Mouse (Mus musculus) liver, postnatal 0 days (tissue): ENCODE measurements at regions not wholly inside any gene's neighbourhood (a gene's known extent, or its start where the extent isn't known, plus 50 kb on each side); places are given as distances from the start of the nearest gene placed in this dataset.

Experiments
- CTCF ChIP-seq: sonication (generic); IDR thresholded peaks from 2 replicates; pipeline ENCODE4 v1.5.1; 2016; ENCODE audit warnings: antibody characterized with exemption, low read depth
- EP300 ChIP-seq: IDR thresholded peaks from 2 replicates; pipeline ENCODE4 v1.6.1; 2016; ENCODE audit warnings: antibody characterized with exemption, low read depth, mild to moderate bottlenecking

GRCm38 (mm10) chr4:12543906-12544305, 372.1 kb upstream of the Fam92a start:
- no peak for TF ChIP-seq CTCF
- no peak for TF ChIP-seq EP300
